Mouse (Mus musculus): Measurements from ENCODE around the gene Ap5b1.

Ap5b1 gene

GRCm38 (mm10) chr19:5612762-5613411 is 45.1 kb downstream of the Ap5b1 start:
- no peak for DNase-seq

DNA sequence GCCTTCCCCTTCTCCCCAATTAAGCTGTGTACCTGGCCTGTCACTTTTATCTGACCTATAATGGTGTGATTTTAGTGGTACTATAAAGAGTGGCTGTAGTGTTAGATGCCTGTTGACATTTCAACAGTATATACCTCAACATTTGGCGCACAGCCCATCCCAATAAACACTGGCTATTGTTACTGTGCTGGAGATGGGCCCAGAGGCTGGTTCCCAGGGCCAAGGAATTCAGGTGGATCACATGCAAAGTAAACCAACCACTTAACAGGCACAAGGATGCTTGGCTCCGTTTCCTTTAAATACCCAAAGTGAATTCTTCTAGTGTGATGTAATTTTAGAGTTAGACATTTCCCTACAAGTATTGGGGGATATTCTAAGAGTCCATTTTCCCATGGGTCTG is 47.1 kb downstream of the Ap5b1 start:
- no peak for DNase-seq

GRCm38 (mm10) chr19:5620007-5620406 is 52.2 kb downstream of the Ap5b1 start:
- no peak for DNase-seq
